Mouse (Mus musculus) adrenal gland, adult (tissue): ENCODE measurements around the gene Ephb1.

Experiments
- DNase-seq, 2 experiments: peaks; one replicate each; pipeline ENCODE4 v3.0.0; 2022 to 2023; ENCODE audit warnings: low spot score in 1 of 2; ENCODE audit not compliant: inconsistent age in 2 of 2

Gene Ephb1

DNA sequence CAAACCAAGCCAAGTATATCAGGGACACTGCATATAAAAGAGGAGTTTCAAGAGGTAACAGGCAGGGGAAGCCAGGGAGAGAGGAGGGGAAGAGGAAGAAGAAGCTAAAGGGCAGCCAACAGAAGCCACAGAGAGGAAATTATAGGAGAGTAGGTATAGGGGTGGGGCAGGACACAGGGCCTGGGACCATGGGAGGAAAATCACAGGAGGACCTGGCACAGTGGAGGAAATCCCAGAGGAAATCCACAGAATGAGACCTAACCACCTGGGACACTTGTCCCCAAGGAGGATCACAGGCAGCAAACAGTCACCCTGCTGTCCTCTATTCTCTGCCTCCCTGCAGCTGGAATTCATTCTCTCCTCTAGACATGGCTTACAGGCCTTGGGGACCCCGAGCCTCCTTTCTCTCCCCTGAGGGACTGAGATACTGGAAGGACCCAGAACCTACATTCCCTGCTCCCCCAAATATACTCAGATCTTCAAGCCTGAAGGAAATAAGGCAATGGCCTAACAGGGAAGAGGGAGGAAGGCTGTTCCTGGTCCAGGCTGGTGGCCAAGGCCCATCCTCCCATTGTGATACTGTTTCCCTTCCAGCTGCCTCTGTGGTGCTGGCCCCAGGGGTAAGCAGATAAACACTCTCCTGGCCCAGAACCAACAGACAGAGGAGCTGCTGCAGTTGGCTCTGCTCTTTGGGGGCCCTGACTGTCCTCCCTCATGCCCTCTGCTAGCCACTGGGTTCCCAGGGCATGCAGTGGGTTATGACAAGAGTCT is 47.7 kb downstream of the Ephb1 start:
- peak; percentile 39 to 67 for DNase-seq

DNA sequence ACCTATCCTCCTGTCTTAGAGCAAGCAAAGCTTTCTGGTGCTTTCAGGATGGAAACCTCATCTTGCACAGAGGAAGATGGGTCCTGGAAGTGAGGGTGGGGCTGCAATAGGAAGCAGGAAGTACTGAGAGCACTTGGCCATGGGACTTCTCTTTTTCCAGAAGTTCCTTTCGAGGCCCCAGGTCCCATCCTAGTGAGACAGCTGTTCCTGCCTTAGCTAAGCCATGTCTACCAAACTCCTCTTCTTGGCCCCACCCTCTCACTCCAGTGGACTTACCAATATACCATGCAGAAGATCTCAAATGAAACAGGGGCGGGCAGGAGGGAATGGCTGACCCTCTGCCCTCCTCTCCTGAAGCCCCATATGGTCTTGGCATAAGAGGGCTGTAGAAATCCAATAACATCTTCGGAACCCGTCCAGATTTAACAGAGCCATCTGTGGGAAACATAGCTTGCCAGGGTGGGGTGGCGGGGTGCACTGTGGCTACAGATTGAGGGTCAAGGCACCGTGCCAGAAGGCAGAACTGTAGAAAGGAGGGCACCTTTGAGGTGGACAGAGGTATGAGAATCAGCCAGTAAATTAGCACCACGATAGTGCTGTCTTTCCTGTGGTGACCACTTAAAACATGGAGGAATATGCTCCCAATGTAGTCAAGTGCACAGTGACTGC is 48.9 kb downstream of the Ephb1 start:
- DNase-seq: no peak

DNA sequence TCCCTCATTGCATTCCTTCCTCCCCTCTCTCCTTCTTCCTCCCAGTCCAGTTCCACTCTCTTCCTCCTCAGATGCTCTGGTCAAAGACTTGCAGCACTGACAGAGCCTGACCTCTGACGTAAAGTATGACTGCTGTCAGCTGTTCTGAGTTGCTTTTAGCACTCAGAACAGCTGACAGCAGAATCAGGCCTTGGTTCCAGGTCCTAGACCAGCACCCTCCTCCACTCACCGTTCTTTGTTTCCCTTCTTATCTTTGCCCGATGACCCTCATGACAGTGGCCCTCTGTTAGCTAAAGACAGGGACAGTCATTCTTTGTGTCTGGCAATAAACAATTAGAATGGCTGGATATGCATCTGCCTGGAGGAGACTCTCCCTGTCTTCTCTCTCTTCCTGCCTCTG is 49.7 kb downstream of the Ephb1 start:
- DNase-seq: no peak

DNA sequence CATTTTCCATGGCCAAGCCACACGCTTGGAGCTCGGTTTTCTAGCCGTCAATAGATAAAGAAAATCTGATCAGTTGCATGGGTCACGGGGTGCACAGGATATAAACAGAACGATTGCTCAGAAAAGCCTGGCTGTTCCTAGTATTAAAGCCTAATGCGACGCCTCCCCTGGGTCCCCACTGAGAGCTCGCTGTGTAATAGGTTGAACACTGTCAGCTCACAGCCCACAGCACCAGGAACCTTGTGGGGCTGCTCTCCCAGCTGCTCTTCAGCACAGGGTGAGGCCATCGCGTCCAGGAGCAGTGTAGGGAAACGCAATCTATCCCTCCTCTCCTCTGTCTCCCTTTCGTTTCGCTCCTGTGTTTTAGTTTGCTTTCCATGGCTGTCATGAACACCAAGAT is 50.6 kb downstream of the Ephb1 start:
- DNase-seq: no peak

DNA sequence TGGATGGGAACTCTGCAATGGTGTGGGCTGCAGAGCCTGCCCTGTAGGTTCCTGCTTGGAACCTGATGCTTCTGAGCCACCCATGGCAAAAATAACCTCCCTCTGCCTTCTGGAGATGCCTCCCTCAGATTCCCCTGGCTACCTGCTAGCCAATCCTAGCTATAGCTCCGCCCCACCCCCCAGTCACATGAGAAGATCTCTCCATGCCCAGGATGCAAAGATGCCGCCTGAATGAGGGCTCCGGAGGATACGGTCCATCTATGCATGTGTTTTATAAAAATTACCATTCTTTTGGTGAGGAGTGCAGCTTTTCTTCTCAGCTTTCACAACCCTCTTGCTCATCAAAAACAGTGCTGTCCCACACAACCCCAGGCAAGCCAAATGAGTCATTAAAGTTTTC is 53.5 kb downstream of the Ephb1 start:
- DNase-seq: no peak

DNA sequence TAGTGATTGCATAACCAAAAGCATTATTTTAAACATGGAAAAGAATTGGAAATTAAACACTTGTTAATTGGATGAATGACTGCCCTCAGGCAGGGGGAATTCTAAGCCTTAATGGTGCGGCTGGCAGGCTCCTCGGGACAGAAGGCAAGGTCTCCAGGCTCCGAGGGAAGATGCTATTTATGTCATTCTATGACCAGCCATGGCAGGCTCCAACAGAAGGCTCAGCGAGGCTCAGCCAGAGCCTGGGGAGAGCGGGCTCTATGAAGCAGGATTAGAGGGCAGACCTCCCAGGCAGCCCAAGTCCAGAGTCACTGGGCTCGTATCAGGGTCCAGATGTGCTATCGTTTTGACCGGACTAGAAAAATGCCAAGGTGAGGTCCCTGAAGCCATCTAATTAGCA is 55.8 kb downstream of the Ephb1 start:
- no peak for DNase-seq

DNA sequence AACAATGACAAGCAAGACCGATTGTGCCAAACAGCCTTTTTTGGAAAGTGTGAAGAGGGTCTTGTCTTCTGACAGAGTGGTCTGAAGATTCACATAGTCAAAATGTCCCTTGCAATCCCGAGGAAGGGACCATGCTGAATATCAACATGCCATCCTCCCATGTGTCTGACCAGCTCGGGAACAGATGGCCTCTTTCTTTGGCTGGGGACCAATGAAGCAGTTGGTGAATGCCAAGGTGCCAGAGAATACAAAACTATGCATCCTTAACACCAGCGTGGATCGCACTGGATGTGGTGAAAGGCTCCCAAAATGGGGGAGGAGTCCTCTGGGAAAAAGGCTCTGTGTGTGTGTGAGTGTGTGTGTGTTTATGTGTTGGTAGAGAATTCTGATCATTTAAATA is 56.5 kb downstream of the Ephb1 start:
- no peak for DNase-seq

DNA sequence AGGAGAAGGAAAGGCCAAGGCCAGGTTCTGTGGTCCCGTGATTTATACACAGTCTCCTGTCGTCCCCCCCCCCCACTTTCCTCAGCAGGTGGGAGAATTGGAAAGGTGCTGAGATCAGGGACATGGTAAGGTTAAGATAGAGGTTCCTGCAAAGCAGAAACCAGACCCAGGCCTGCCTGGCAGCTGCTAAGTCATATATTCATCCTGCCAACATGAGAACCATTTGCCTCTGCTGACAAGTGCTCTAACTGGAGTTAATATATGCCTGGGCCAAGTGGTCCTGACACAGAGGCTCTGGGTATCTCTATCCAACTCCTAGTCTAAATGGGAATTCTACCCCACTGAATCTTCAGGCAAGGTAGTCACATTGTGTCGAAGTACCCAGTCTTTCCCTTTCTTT is 57.3 kb downstream of the Ephb1 start:
- no peak for DNase-seq

DNA sequence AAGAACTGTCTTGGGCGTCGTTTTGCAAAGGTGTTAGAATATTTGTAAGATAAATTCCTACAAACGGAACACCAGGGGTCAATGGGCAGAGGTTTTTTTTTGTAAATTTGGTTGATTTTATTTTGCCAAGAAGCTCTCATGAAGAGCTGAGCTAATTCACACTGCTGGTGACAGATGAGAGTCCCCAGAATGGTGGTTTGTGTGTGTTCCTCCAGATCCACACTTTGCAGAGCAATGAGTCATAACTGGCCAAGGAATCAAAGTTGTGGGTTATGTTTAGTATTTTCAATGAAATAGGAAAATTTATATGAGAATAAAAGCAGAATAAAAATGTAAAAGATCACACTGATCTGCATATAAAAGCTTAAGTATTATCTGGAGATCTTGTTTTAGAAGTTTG is 60.9 kb downstream of the Ephb1 start:
- no peak for DNase-seq

DNA sequence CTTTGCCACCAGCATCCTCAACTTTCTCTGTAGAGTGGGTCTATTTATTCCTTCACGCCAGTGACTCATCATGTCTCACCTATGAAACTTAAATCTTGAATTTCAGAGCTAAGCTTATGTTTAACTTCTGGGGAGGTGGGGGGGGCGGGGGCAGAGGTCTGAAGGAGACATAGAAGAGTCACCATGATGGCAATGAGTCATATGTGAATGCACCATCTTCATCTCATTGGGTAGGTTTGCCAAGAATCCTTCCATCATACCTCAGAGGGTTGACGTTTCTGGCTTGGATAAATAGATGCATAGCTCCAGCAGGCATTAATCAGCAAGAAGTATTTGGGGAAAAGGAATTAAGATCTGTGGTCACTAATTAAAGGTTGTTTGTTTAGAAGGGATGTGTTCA is 63.3 kb downstream of the Ephb1 start:
- DNase-seq: no peak

DNA sequence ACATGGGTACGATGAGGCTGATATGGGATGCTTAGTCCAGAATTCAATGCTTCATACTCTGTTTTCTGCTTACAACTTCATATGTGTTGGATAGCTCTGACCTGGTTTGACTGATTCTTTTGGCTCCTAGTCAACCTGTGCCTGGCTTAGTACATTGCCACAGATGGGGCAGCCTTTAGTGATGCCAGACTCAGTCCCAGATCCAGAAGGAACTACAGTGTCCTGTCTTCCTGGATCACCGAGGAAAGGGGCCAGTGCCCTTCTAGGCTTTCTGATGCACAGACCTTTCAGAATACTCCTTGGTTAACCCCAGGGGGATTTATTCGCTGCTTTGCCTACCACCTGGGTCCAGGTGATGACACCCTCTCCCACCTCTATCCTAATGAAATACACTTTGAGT is 66.1 kb downstream of the Ephb1 start:
- DNase-seq: no peak

DNA sequence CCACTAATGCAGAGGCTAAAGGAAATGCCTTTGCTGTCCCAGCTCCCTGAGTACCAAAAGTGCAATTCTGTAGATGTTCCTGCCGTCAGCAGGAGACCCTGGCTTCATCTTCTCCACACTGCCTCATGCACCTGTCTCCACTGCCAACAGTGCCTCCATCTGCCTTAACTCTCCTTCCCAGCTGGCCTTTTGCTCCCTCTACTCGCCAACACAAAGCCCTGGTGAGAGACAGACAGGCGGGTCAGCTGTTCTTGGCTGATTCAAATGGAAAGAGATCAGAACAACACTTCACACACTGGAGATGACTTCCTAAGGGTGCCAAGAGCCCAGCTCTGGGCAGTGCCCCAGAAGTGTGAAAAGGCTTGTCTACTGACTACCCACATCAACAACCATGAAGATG is 78.6 kb downstream of the Ephb1 start:
- DNase-seq: no peak

DNA sequence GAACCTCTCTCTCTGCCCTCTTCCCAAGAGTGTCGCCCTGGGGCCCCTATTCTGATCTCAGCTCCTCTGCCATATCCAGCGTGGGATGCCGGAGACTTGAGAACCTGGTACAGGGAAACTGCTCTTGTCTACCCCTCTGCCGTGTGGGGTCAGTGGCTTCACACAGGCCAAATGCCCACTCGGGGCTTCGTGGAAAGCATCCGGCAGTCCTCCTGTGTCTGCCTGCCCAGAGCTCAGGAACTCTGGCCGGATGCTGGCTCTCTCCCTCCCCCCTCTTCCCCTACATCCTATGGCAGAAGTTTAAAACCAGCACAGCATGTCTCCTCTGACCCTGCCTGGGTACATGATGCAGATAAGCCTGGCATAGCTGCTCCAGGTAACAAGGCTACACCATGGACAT is 80.5 kb downstream of the Ephb1 start:
- no peak for DNase-seq

DNA sequence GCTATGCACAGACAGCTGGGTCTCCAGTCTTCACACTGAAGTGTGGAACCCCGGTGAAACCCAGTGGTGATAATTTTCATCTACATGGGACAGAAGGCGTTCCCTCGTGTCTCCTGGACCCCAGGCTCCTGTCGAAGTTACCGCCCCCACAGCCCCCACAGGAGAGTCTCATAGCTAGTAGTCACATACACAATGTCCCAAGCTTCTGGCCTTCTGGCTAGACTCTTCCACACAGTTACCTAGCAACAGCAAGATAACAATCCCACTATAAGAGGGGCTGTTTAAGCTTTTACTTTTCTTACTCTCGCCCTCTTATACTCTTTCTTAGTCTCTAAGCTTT is 81.1 kb downstream of the Ephb1 start:
- DNase-seq: no peak

DNA sequence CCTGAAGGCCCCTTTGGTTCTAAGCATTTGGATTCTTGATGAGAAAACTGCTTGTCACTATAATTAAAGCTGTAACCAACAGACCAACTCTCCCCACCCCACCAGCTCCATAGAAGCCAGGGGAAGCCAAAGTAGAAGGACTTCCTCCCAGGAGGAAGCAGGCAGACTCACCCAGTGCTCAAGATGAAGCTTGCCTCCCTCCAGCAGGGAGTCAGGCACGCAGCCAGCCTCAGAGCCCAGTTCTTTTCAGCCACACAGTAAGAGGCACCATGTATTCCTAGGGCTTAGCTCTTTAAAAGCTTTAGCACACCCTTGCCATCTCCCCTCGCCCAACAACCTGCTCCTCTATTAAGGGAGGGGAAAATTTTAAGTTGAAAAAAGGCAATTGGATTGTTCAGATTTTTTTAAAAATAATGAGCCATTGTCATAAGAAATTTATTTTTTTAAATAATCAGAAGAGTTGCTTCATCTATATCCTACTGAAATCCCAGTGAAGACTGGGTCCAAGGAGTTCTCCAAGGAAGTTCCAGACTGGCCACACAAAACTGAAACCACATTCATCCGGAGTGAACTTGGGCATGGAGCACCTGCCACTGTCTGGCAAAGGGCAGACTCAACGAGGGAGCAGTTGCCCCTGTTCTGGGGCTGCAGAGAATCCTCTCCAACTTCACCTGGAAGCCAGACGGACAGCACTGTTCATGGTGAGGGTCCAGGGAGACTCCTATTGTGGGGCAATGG is 81.6 kb downstream of the Ephb1 start:
- DNase-seq: no peak

DNA sequence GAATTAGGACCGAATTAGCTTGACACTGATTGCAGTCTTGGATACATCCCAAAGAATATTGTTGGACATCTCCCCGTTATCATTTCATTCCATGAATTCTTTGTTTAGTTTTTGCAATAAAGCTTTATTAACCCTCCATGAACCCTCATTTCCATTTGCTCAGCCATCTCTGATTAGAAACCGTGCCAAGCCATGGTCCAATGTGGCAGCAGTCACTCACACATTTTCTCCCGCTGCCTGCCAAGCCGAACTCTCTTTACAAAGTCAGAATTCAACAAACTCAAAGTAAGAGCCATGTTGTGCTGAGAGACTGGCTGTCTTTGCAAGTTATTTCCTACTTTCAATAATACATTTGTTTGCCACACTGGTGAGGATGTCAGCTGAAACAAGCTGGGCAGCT is 84.0 kb downstream of the Ephb1 start:
- no peak for DNase-seq

DNA sequence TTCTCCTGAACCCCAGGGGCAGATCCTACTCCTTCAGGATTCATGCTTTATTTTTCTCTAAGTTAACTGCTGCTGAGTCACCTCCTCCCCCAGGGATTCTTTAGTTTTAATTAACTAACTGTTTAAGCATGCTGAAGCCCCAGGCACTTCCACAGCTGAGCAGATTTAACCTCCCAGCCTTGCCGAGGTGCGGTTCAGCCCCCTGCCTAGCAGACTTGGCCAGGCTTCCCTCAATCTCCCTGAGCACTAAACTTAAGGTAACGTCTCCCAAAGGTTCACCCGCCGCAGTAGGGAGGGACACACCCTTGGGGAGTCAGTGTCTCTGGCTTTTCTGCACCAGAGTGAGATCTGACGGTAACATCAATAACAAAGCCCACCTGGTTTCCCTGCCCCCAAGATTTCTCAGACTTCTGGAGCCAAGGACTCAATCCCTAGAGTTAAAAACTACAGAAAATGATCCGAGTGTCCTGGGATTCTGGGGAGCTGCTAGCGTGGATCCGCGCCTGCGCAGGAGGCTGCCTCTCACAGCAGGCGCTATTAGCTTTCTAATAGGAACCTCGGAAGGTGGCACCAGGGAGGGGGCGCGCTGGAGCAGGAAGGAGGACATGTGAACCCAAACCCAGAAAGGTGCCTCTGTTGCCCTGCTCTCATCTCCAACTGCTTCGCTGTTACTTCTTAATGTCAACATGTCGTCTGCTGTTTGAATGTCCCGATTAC is 87.0 kb downstream of the Ephb1 start:
- peak; percentile 26 to 71 for DNase-seq

DNA sequence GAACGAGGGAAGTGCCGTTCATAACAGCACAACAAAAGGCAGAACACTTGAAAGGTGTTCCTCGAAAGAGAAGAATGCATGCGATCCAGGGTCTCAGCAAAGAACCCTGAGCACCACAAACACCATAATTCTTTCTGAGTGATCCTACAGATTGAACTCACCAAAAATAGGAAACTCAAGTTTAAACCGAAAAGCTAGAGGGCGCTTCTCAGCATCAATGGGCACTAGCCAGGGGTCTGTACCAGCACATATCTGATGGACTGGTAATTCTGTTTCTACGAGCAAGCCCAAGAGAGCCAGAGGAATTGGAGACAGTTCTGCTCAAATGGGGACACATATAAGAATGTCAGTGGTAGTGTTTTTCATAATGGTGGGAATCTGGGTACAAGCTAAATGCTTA is 90.7 kb downstream of the Ephb1 start:
- DNase-seq: no peak

DNA sequence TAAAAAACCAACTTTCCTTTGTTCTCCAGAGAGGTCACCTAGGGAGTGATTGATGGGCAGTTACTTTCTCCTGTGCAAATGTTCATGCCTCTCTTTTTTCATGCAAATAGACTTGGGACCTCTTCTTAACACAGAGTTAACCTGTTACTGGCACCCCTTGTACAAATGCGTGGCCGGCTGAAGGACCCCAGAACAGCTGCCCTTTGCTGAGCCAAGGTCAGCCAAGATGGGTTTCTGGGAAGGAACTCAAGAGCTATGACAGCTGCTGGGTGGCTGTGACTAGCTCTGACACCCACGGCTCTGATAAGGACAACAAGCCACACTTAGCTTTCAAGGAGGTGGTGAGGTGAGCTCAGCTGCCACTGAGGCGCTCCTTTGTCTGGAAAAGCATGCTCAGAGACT is 92.4 kb downstream of the Ephb1 start:
- peak in 1 of 2 experiments; percentile 22 for DNase-seq

DNA sequence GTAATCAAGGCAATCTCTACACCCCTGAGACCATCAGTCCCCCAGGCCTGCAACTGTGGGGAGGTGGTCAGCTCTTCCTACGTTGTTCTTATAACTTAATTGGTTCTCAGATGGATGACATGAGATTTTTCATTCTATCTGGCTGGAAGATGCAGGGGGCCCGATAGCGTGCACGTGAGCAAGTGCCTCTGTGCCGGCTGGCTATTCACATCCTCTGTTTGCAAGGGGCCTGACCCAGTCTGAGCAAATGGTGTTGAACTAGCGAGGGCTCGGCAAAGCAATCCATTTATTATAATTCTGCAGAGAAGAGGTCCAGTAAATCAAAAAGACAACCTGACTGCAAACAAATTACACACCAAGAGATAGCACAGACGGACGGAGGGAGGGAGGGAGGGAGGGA is 93.0 kb downstream of the Ephb1 start:
- no peak for DNase-seq

DNA sequence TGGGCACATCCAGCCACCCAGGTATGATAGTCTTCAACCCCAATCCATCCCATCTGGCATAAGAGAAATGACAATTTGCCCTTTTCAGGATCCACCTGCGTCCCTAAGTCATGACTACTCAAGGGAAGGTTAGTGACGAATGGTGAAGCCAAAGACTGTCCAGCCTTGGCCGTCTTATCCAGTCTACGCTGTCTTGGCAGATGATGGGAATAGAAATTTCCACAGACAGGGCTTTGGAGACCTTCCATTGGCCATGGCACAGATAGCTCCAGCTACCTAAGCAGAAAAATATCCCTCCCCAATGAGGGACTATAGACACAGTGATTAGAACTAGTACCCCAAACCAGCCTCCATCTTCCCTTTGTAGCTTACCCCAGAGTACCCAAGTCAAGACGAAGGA is 98.1 kb downstream of the Ephb1 start:
- DNase-seq: no peak

DNA sequence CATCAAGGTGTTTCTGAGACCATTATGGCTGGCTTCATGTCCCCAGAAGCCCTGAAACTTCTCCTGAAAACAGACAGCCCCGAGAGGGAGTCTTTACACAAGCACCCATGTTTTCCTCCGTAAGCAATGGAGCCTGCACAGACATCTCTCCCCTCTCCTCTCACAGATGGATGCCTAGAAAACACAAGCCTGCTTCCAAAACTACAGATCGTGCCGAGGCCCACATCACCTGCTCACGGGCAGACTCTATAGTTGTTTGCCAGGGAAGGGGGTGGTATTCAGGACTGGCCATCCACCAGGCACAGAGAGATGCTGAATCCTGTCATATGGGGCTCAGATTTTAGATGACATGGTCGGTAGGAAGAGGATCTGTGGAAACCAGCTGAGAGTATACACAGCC is 98.7 kb downstream of the Ephb1 start:
- no peak for DNase-seq
